Mouse (Mus musculus): ENCODE results near the gene Ip6k1. TPM values are rescaled to one million over a fixed set of nuclear protein-coding genes. Genes with fewer than 3 reads are reported as not detected.

Gene Ip6k1
- polyA plus RNA-seq, 1 experiment from 2014 or later = 80.6 TPM

DNA sequence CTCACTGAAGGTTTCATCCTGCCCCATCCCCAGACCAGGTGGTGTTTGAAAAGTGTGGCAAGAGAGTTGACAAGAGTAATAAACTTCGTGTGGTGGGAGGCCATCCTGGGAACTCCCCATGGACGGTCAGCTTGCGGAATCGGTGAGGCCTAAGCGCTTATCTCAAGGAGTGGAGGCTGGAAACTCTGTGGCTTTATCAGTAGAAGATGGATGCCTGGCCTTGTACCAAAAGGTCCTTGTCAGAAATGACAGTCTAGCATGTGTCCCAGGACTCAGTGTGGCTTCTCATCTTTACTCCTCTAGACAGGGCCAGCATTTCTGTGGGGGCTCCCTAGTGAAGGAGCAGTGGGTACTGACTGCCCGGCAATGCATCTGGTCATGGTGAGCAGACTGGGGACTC is 81.3 kb downstream of the Ip6k1 start:
- WGBS = 81% methylated on average over 6 of the region's 6 CpGs
- H3K4me2 ChIP-seq = no peak overlapping the region
- H3K27ac ChIP-seq = no peak overlapping the region
- H3K9ac ChIP-seq (replicated peaks) = no peak overlapping the region
- peaks cover 51% of the 10 kb centered on the region for H3K27me3 ChIP-seq
- H3K36me3 ChIP-seq = peaks cover 49% of the 10 kb centered on the region
- peaks cover 11% of the 10 kb centered on the region for H3K4me1 ChIP-seq (replicated peaks)
- H3K4me3 ChIP-seq (replicated peaks) = no peak overlapping the region
- ATAC-seq (ENCODE audit: insufficient number of reproducible peaks, insufficient read depth, low FRiP score, low TSS enrichment, low read depth) = no peak
- H3K9me3 ChIP-seq = no peaks in the 10 kb centered on the region

DNA sequence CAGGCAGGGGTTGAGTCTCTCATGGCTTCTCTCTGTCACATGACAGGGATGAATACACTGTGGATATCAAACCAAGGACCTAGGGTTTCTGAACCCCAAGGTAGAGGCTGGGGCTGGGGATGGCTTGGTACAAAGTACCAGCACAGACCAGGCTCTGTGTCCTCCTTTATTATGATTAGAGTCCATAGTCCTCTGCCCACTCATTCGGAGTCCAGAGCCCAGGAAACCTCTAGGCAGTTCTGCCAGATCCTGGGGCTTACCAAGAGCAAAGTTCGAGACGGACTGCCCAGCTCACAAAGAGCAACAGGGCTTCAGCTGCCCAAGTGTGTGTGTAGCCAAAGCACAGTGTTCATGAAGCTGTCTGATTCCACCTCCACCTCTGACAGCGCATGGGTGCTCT is 83.0 kb downstream of the Ip6k1 start:
- Histone ChIP-seq H3K4me2 (no peak overlapping the region), H3K4me3 (replicated peaks) (no peak overlapping the region), H3K4me1 (replicated peaks) (peaks cover 5% of the 10 kb centered on the region; the same call in 1 of the 2 replicates), H3K9ac (replicated peaks) (no peak overlapping the region), H3K27ac (no peak overlapping the region), H3K9me3 (no peaks in the 10 kb centered on the region), H3K27me3 (peaks cover 47% of the 10 kb centered on the region), H3K36me3 (peaks cover 66% of the 10 kb centered on the region)
- WGBS = 96% methylated on average over 4 of the region's 4 CpGs
- ATAC-seq (ENCODE audit: insufficient number of reproducible peaks, insufficient read depth, low FRiP score, low TSS enrichment, low read depth) = no peak

DNA sequence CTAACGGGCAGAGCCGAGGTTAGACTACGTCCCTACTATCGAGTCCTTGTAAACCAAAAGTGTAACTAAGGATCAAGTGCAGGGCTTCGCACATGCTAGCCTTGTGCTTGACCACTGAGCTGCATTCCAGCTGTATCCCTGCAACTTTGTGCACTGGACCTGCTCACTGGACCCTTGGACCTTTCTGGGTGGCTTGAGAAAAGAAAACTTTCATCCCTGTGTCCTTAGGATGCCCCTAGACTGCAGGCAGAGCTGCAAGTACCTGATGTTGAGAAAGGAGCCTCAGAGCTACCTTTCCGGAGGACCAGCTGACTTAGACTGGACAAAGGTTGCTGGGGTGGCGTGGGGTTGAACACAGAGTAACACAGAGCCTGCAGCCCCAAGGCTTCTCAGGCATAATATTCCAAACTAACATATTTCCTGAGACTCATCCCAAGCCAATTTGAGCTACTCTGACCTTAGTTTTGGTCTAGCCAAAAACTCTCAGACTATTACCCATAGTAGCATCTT is 88.4 kb downstream of the Ip6k1 start:
- no peaks in the 10 kb centered on the region for H3K9me3 ChIP-seq
- no peak overlapping the region for H3K27ac ChIP-seq
- no peaks in the 10 kb centered on the region for H3K27me3 ChIP-seq
- H3K4me1 ChIP-seq (replicated peaks) = peaks cover 16% of the 10 kb centered on the region
- H3K36me3 ChIP-seq = peaks cover 73% of the 10 kb centered on the region
- no peak overlapping the region for H3K4me3 ChIP-seq (replicated peaks)
- 95% methylated on average over 7 of the region's 7 CpGs for WGBS
- no peak for ATAC-seq (ENCODE audit: insufficient number of reproducible peaks, insufficient read depth, low FRiP score, low TSS enrichment, low read depth)
- H3K4me2 ChIP-seq = no peak overlapping the region
- H3K9ac ChIP-seq (replicated peaks) = no peak overlapping the region

DNA sequence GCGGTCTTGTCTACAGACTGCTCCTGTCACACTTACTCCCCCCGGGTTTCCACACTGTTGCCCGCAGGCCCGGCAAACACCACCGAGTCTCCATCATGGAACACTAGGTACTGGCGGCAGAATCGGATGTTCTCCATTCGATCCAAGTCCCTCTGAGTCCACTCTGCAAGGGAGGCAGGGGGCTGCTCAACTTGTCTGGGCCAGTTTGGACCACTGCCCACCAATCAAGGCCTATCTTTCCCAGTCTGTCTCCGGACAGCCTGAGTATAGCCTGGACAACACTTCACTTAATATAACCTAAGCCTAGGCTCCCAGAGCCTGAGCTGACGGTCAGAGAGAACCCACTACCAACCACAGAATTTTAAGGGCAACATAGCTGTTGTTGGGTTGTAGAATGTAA is 91.3 kb downstream of the Ip6k1 start:
- no peak for ATAC-seq (ENCODE audit: insufficient number of reproducible peaks, insufficient read depth, low FRiP score, low TSS enrichment, low read depth)
- peaks cover 44% of the 10 kb centered on the region for H3K36me3 ChIP-seq
- peak overlapping the region; percentile 84; the same call in 1 of the 2 replicates for H3K27ac ChIP-seq
- H3K9ac ChIP-seq (replicated peaks) = peak overlapping the region; percentile 75
- no peaks in the 10 kb centered on the region for H3K27me3 ChIP-seq
- H3K4me2 ChIP-seq = peak overlapping the region; percentile 83
- no peaks in the 10 kb centered on the region for H3K9me3 ChIP-seq
- H3K4me3 ChIP-seq (replicated peaks) = peak overlapping the region; percentile 77
- peaks cover 16% of the 10 kb centered on the region for H3K4me1 ChIP-seq (replicated peaks)
- WGBS = 77% methylated on average over 10 of the region's 10 CpGs

DNA sequence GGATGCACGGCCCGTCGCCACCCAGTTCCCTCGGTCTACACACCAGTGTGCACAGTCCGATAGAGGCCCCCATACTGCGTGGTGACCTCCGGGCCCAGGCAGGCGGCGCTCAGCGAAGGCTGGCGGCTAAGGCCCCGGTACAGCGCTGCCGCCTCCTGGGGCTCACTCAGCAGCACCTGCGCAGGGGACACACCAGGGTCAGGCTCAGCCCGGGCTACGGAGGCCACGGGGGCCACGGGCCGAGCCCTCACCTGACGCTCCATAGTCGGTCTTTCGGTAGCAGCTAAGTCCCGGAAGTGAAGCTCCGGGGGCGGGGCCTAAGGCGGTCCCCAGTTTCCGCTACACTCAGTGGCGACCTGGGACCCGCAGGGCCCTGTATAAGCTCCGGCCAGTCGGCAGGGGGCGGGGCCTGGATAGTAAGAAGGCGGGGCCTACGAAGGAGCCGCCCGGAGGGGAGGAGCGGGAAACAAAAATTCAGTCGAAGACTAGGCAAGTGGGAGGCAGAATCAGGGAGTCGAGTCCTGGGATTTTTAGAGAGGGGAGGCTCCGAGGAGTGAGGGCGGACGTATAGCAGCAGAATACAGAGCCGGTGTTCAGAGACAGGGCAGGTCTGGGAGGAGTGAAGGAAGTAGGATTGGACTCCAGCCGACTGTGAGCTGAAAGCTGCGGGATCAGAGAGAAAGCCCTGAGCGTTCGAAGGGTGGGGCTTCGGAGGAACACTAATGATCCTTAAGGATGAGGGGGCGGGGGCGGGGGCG is 92.1 kb downstream of the Ip6k1 start, which contains the start of gene Apeh:
Apeh (minus strand) TSS at position 423 of the 758 bp plus-strand sequence.
- H3K27me3 ChIP-seq = no peaks in the 10 kb centered on the region
- H3K36me3 ChIP-seq = peaks cover 36% of the 10 kb centered on the region
- WGBS = under 1% methylated on average over 52 of the region's 52 CpGs
- peaks cover 16% of the 10 kb centered on the region for H3K4me1 ChIP-seq (replicated peaks)
- peak within 1 kb of the TSS; percentile 83 for H3K4me2 ChIP-seq
- peak; percentile 87 for ATAC-seq (ENCODE audit: insufficient number of reproducible peaks, insufficient read depth, low FRiP score, low TSS enrichment, low read depth)
- no peaks in the 10 kb centered on the region for H3K9me3 ChIP-seq
- peak within 1 kb of the TSS; percentile 84 for H3K27ac ChIP-seq
- H3K9ac ChIP-seq (replicated peaks) = peak within 1 kb of the TSS; percentile 75
- H3K4me3 ChIP-seq (replicated peaks) = peak within 1 kb of the TSS; percentile 77

DNA sequence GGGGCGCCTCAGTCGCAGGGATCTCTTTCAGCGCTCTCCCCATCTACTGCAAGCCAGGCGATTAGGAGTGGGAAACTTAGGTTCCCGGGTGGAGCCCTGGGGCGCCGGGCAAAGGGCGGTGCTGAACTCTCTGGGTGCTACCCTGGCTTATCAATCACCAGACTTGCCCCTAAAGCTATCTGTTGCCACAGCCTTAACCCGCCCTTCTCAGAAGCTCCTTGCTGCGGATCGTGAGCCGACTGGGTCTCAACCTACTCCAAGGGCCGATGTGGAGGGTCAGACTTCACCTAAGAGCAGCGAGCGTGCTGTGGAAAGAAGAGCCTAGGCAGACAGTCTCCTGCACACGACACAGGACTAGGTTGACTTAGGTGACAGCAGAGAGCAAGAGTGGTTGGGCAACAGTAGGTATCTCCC is 92.7 kb downstream of the Ip6k1 start:
- peak; percentile 18; the same call in 1 of the 2 replicates for ATAC-seq (ENCODE audit: insufficient number of reproducible peaks, insufficient read depth, low FRiP score, low TSS enrichment, low read depth)
- Histone ChIP-seq H3K9me3 (no peaks in the 10 kb centered on the region), H3K36me3 (peaks cover 30% of the 10 kb centered on the region), H3K27me3 (no peaks in the 10 kb centered on the region), H3K27ac (peak overlapping the region; percentile 84; the same call in 1 of the 2 replicates), H3K4me1 (replicated peaks) (peaks cover 16% of the 10 kb centered on the region), H3K4me3 (replicated peaks) (peak overlapping the region; percentile 77), H3K4me2 (peak overlapping the region; percentile 83), H3K9ac (replicated peaks) (peak overlapping the region; percentile 75)
- WGBS = 1% methylated on average over 16 of the region's 16 CpGs

DNA sequence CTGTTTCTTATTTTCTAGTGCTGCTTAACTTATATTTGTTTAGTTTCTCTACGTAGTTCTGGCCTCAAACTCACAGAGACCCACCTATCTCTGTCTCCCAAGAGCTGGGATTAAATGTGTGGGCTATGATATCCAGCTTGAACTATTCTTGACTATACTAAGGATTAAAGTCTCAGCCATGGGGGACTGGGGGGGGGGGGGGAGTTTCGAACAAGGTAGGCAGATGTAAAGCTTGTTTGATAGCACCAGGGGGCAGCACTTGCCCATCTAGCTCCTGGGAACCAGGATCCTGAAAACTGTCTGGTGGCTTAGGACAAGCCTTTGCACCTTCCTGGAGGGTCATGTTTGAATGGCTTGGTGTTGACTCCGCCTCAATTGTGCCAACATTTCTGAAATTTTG is 93.2 kb downstream of the Ip6k1 start:
- no peaks in the 10 kb centered on the region for H3K27me3 ChIP-seq
- H3K27ac ChIP-seq = peak overlapping the region; percentile 84; the same call in 1 of the 2 replicates
- peak overlapping the region; percentile 83 for H3K4me2 ChIP-seq
- H3K4me1 ChIP-seq (replicated peaks) = peaks cover 16% of the 10 kb centered on the region
- H3K9ac ChIP-seq (replicated peaks) = peak overlapping the region; percentile 75
- peaks cover 24% of the 10 kb centered on the region for H3K36me3 ChIP-seq
- H3K9me3 ChIP-seq = no peaks in the 10 kb centered on the region
- WGBS = 8% methylated on average over 3 of the region's 3 CpGs
- peak overlapping the region; percentile 77 for H3K4me3 ChIP-seq (replicated peaks)
- ATAC-seq (ENCODE audit: insufficient number of reproducible peaks, insufficient read depth, low FRiP score, low TSS enrichment, low read depth) = no peak

DNA sequence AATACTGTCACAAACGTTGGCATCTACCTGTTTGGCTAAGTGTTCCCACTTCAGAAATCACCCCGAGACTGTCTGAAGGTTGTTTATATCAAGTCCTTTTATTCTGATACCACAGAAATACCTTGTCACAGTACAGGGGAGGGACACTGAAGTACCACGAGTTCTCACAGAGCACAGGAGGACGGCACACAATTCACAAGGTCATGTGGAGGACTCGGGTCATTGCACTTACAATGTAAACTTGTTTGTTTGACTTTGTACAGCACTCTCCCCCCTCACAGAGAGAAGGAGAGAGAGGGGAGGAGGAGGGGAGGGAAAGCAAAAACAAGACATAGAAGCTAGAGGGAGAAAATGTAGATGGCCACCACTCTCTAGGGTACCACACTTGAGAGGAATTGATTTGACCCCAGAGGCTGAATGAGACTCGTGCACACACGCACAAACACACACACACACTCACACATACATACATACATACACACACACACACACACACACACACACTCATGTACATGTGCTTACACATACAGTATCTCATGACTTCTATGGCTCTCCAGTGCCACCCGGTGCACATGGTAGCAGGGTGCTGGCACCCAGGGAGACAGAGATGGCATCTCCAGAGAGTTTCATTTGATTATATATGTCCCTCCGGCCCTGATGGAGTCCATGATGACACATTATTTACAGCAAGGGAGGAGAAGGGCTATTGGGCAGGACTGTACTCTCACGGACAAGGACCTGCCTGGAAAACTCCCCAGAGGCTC is 93.8 kb downstream of the Ip6k1 start:
- no peak overlapping the region for H3K27ac ChIP-seq
- ATAC-seq (ENCODE audit: insufficient number of reproducible peaks, insufficient read depth, low FRiP score, low TSS enrichment, low read depth) = no peak
- H3K9me3 ChIP-seq = no peaks in the 10 kb centered on the region
- 61% methylated on average over 10 of the region's 10 CpGs for WGBS
- H3K4me3 ChIP-seq (replicated peaks) = 0 out of 2 replicates have a peak overlapping the region, but pooled peaks have one; percentile 77
- no peak overlapping the region for H3K9ac ChIP-seq (replicated peaks)
- H3K4me2 ChIP-seq = peak overlapping the region; percentile 83; the same call in 1 of the 2 replicates
- no peaks in the 10 kb centered on the region for H3K27me3 ChIP-seq
- peaks cover 16% of the 10 kb centered on the region for H3K4me1 ChIP-seq (replicated peaks)
- H3K36me3 ChIP-seq = peaks cover 18% of the 10 kb centered on the region

Small RNA genes within 50 kb of the gene (microRNA-seq; reads per million reads assigned to microRNA genes)
- gene Mir7088 = not detected

Other genes with a start within 250 kb of the Ip6k1 start
- 232 and 239 TPM in 2 replicates for gene Rbm5, start 231.5 kb upstream of the Ip6k1 start, polyA plus RNA-seq (2016; fragmentation: Nextera tagmentation; extraction: Ambion mirVana)
- 111 TPM in 2 replicates for gene Rbm6, start 129.3 kb upstream of the Ip6k1 start, polyA plus RNA-seq (2016; fragmentation: Nextera tagmentation; extraction: Ambion mirVana)
- gene Mon1a, start 114.3 kb upstream of the Ip6k1 start, polyA plus RNA-seq (2016; fragmentation: Nextera tagmentation; extraction: Ambion mirVana) = 10.4 and 12.9 TPM in 2 replicates
- 2.5 and 3.1 TPM in 2 replicates for gene Mst1r, start 95.6 kb upstream of the Ip6k1 start, polyA plus RNA-seq (2016; fragmentation: Nextera tagmentation; extraction: Ambion mirVana)
- not detected in 2 replicates for gene Actl11, start 74.0 kb upstream of the Ip6k1 start, polyA plus RNA-seq (2016; fragmentation: Nextera tagmentation; extraction: Ambion mirVana)
- 11.3 and 12.7 TPM in 2 replicates for gene Camkv, start 66.8 kb upstream of the Ip6k1 start, polyA plus RNA-seq (2016; fragmentation: Nextera tagmentation; extraction: Ambion mirVana)
- 32.3 and 33.0 TPM in 2 replicates for gene Traip, start 52.4 kb upstream of the Ip6k1 start, polyA plus RNA-seq (2016; fragmentation: Nextera tagmentation; extraction: Ambion mirVana)
- 25.4 and 29.8 TPM in 2 replicates for gene Uba7, start 27.0 kb upstream of the Ip6k1 start, polyA plus RNA-seq (2016; fragmentation: Nextera tagmentation; extraction: Ambion mirVana)
- 10.4 and 11.2 TPM in 2 replicates for gene Gm20661, start 19.4 kb upstream of the Ip6k1 start, polyA plus RNA-seq (2016; fragmentation: Nextera tagmentation; extraction: Ambion mirVana)
- 133 and 138 TPM in 2 replicates for gene Inka1, start 16.6 kb upstream of the Ip6k1 start, polyA plus RNA-seq (2016; fragmentation: Nextera tagmentation; extraction: Ambion mirVana)
- 18.6 and 19.3 TPM in 2 replicates for gene Cdhr4, start 10.0 kb upstream of the Ip6k1 start, polyA plus RNA-seq (2016; fragmentation: Nextera tagmentation; extraction: Ambion mirVana)
- 1.3 TPM in 2 replicates for gene Gm20662, start 6.2 kb upstream of the Ip6k1 start, polyA plus RNA-seq (2016; fragmentation: Nextera tagmentation; extraction: Ambion mirVana)
- gene Gmppb, start 46.7 kb downstream of the Ip6k1 start, polyA plus RNA-seq (2016; fragmentation: Nextera tagmentation; extraction: Ambion mirVana) = 22.5 and 25.5 TPM in 2 replicates
- 3.1 and 3.7 TPM in 2 replicates for gene Amigo3, start 50.7 kb downstream of the Ip6k1 start, polyA plus RNA-seq (2016; fragmentation: Nextera tagmentation; extraction: Ambion mirVana)
- gene Mst1, start 77.9 kb downstream of the Ip6k1 start, polyA plus RNA-seq (2016; fragmentation: Nextera tagmentation; extraction: Ambion mirVana) = 0.18 and 0.51 TPM in 2 replicates
- gene Rnf123, start 80.8 kb downstream of the Ip6k1 start, polyA plus RNA-seq (2016; fragmentation: Nextera tagmentation; extraction: Ambion mirVana) = 30.5 and 38.0 TPM in 2 replicates
- 56.9 and 57.9 TPM in 2 replicates for gene Apeh, start 92.1 kb downstream of the Ip6k1 start, polyA plus RNA-seq (2016; fragmentation: Nextera tagmentation; extraction: Ambion mirVana)
- 1.1 and 1.2 TPM in 2 replicates for gene Bsn, start 187.9 kb downstream of the Ip6k1 start, polyA plus RNA-seq (2016; fragmentation: Nextera tagmentation; extraction: Ambion mirVana)